Mouse (Mus musculus) megakaryocyte, embryonic 14.5 days (primary cell): Measurements from ENCODE around the gene Lzts3.

Experiments used
- FLI1 ChIP-seq: IDR thresholded peaks from 2 replicates; pipeline ENCODE4 v1.6.1; 2012; ENCODE audit warnings: low read length, inconsistent platforms, mixed read lengths
- GATA1 ChIP-seq: IDR thresholded peaks from 3 replicates; pipeline ENCODE4 v1.6.1; 2012; ENCODE audit warnings: mixed read lengths, low read length, inconsistent platforms, borderline replicate concordance

GRCm38 (mm10) chr2:130663342-130663741 lies 20.7 kb upstream of the Lzts3 start:
- TF ChIP-seq FLI1 (no peak), GATA1 (no peak)
